Mouse (Mus musculus): ENCODE measurements around the gene Lad1. TPM values are rescaled to one million over a fixed set of nuclear protein-coding genes. Genes with fewer than 3 reads are reported as not detected.

Lad1 gene
- polyA plus RNA-seq, 1 experiment from 2014 or later = 6.8 TPM

- Histone ChIP-seq H3K36me3 (peaks cover 38% of the 10 kb centered on the region), H3K27me3 (ENCODE audit: insufficient read depth, poor library complexity, severe bottlenecking) (peaks cover 16% of the 10 kb centered on the region), H3K27ac (peak overlapping the region; percentile 42), H3K9me3 (no peaks in the 10 kb centered on the region), H3K4me1 (peaks cover 77% of the 10 kb centered on the region), H3K4me3 (no peak overlapping the region)
- WGBS = 34% methylated on average over 2 of the region's 2 CpGs
- DNase-seq (ENCODE audit: low spot score) = no peak
Measured at GRCm38 (mm10) chr1:135812618-135813017, 5.8 kb upstream of the Lad1 start.

- H3K27me3 ChIP-seq (ENCODE audit: insufficient read depth, poor library complexity, severe bottlenecking) = peaks cover 20% of the 10 kb centered on the region
- no peaks in the 10 kb centered on the region for H3K9me3 ChIP-seq
- 63% methylated on average over 4 of the region's 4 CpGs for WGBS
- peak overlapping the region; percentile 42 for H3K27ac ChIP-seq
- peaks cover 33% of the 10 kb centered on the region for H3K36me3 ChIP-seq
- peaks cover 77% of the 10 kb centered on the region for H3K4me1 ChIP-seq
- DNase-seq (ENCODE audit: low spot score) = no peak
- no peak overlapping the region for H3K4me3 ChIP-seq
Measured at GRCm38 (mm10) chr1:135813071-135813470, 5.3 kb upstream of the Lad1 start.

GRCm38 (mm10) chr1:135813687-135814395 is 4.6 kb upstream of the Lad1 start:
- Histone ChIP-seq H3K4me3 (no peak overlapping the region), H3K27me3 (ENCODE audit: insufficient read depth, poor library complexity, severe bottlenecking) (peaks cover 28% of the 10 kb centered on the region), H3K27ac (peak overlapping the region; percentile 42; the same call in 1 of the 2 replicates), H3K4me1 (peaks cover 77% of the 10 kb centered on the region), H3K36me3 (peaks cover 25% of the 10 kb centered on the region), H3K9me3 (no peaks in the 10 kb centered on the region)
- no peak for DNase-seq (ENCODE audit: low spot score)
- WGBS = 76% methylated on average over 5 of the region's 5 CpGs

GRCm38 (mm10) chr1:135814531-135814930 is 3.9 kb upstream of the Lad1 start:
- peaks cover 18% of the 10 kb centered on the region for H3K36me3 ChIP-seq
- H3K9me3 ChIP-seq = no peaks in the 10 kb centered on the region
- no peak overlapping the region for H3K27ac ChIP-seq
- no peak for DNase-seq (ENCODE audit: low spot score)
- WGBS = 86% methylated on average over 5 of the region's 5 CpGs
- no peak overlapping the region for H3K4me3 ChIP-seq
- H3K27me3 ChIP-seq (ENCODE audit: insufficient read depth, poor library complexity, severe bottlenecking) = peaks cover 35% of the 10 kb centered on the region
- H3K4me1 ChIP-seq = peaks cover 77% of the 10 kb centered on the region

- H3K4me1 ChIP-seq = peaks cover 68% of the 10 kb centered on the region
- no peaks in the 10 kb centered on the region for H3K36me3 ChIP-seq
- H3K9me3 ChIP-seq = no peaks in the 10 kb centered on the region
- DNase-seq (ENCODE audit: low spot score) = no peak
- H3K27ac ChIP-seq = no peak overlapping the region
- H3K4me3 ChIP-seq = no peak overlapping the region
- peaks cover 66% of the 10 kb centered on the region for H3K27me3 ChIP-seq (ENCODE audit: insufficient read depth, poor library complexity, severe bottlenecking)
- WGBS = 43% methylated on average over 4 of the region's 4 CpGs
Measured at GRCm38 (mm10) chr1:135817595-135817994, 803 bp upstream of the Lad1 start.

GRCm38 (mm10) chr1:135820071-135820470 is 1.7 kb downstream of the Lad1 start:
- Histone ChIP-seq H3K4me3 (no peak overlapping the region), H3K27ac (no peak overlapping the region), H3K27me3 (ENCODE audit: insufficient read depth, poor library complexity, severe bottlenecking) (peaks cover 72% of the 10 kb centered on the region), H3K4me1 (peaks cover 54% of the 10 kb centered on the region), H3K36me3 (no peaks in the 10 kb centered on the region), H3K9me3 (no peaks in the 10 kb centered on the region)
- 77% methylated on average over 10 of the region's 10 CpGs for WGBS
- DNase-seq (ENCODE audit: low spot score) = no peak

GRCm38 (mm10) chr1:135820736-135821364 is 2.5 kb downstream of the Lad1 start:
- H3K4me3 ChIP-seq = no peak overlapping the region
- H3K27ac ChIP-seq = peak overlapping the region; percentile 29; the same call in 1 of the 2 replicates
- no peaks in the 10 kb centered on the region for H3K36me3 ChIP-seq
- no peak for DNase-seq (ENCODE audit: low spot score)
- H3K27me3 ChIP-seq (ENCODE audit: insufficient read depth, poor library complexity, severe bottlenecking) = peaks cover 72% of the 10 kb centered on the region
- H3K4me1 ChIP-seq = peaks cover 54% of the 10 kb centered on the region
- WGBS = 70% methylated on average over 16 of the region's 16 CpGs
- no peaks in the 10 kb centered on the region for H3K9me3 ChIP-seq

- Histone ChIP-seq H3K4me3 (no peak overlapping the region), H3K27me3 (ENCODE audit: insufficient read depth, poor library complexity, severe bottlenecking) (peaks cover 64% of the 10 kb centered on the region), H3K4me1 (peaks cover 47% of the 10 kb centered on the region), H3K27ac (no peak overlapping the region), H3K9me3 (no peaks in the 10 kb centered on the region), H3K36me3 (no peaks in the 10 kb centered on the region)
- 80% methylated on average over 7 of the region's 7 CpGs for WGBS
- DNase-seq (ENCODE audit: low spot score) = no peak
Measured at GRCm38 (mm10) chr1:135821780-135822179, 3.4 kb downstream of the Lad1 start.

- Histone ChIP-seq H3K4me1 (peaks cover 42% of the 10 kb centered on the region), H3K27ac (no peak overlapping the region), H3K27me3 (ENCODE audit: insufficient read depth, poor library complexity, severe bottlenecking) (no peaks in the 10 kb centered on the region), H3K9me3 (no peaks in the 10 kb centered on the region), H3K36me3 (no peaks in the 10 kb centered on the region), H3K4me3 (no peak overlapping the region)
- DNase-seq (ENCODE audit: low spot score) = no peak
- 9% methylated on average over 1 of the region's 1 CpGs for WGBS
Measured at GRCm38 (mm10) chr1:135828918-135829317, 10.5 kb downstream of the Lad1 start.

- peaks cover 66% of the 10 kb centered on the region for H3K4me1 ChIP-seq
- peaks cover 7% of the 10 kb centered on the region; the same call in 1 of the 2 replicates for H3K36me3 ChIP-seq
- H3K27ac ChIP-seq = peak overlapping the region; percentile 92
- H3K27me3 ChIP-seq (ENCODE audit: insufficient read depth, poor library complexity, severe bottlenecking) = no peaks in the 10 kb centered on the region
- 49% methylated on average over 6 of the region's 6 CpGs for WGBS
- no peaks in the 10 kb centered on the region for H3K9me3 ChIP-seq
- DNase-seq (ENCODE audit: low spot score) = no peak
- H3K4me3 ChIP-seq = no peak overlapping the region
Measured at GRCm38 (mm10) chr1:135834206-135834859, 15.9 kb downstream of the Lad1 start.

- no peaks in the 10 kb centered on the region for H3K9me3 ChIP-seq
- DNase-seq (ENCODE audit: low spot score) = no peak
- H3K27ac ChIP-seq = peak overlapping the region; percentile 92
- H3K27me3 ChIP-seq (ENCODE audit: insufficient read depth, poor library complexity, severe bottlenecking) = no peaks in the 10 kb centered on the region
- WGBS = 53% methylated on average over 8 of the region's 8 CpGs
- peak overlapping the region; percentile 22; the same call in 1 of the 2 replicates for H3K4me3 ChIP-seq
- H3K36me3 ChIP-seq = peaks cover 10% of the 10 kb centered on the region; the same call in 1 of the 2 replicates
- H3K4me1 ChIP-seq = peaks cover 61% of the 10 kb centered on the region
Measured at GRCm38 (mm10) chr1:135834983-135835382, 16.6 kb downstream of the Lad1 start.

GRCm38 (mm10) chr1:135835716-135836483 is 17.5 kb downstream of the Lad1 start, which contains the start of gene Tnnt2:
Tnnt2 (plus strand) TSS chr1:135836354.
- Histone ChIP-seq H3K27ac (peak within 1 kb of the TSS; percentile 92), H3K36me3 (peaks cover 17% of the 10 kb centered on the region), H3K4me1 (peaks cover 61% of the 10 kb centered on the region), H3K9me3 (no peaks in the 10 kb centered on the region), H3K4me3 (peak within 1 kb of the TSS; percentile 63), H3K27me3 (ENCODE audit: insufficient read depth, poor library complexity, severe bottlenecking) (no peaks in the 10 kb centered on the region)
- peak; percentile 96 for DNase-seq (ENCODE audit: low spot score)
- WGBS = 21% methylated on average over 9 of the region's 9 CpGs
